Mouse (Mus musculus): ENCODE results near the gene Uap1. TPM values are rescaled to one million over a fixed set of nuclear protein-coding genes. Genes with fewer than 3 reads are reported as not detected.
"Not testable (repeated sequence)": the region's sequence is repeated elsewhere in the genome, so short reads cannot be mapped to it uniquely, and the experiment has no call there.

The Uap1 gene
- total RNA-seq, 1 experiment from 2014 or later, result 91.7 TPM

DNA sequence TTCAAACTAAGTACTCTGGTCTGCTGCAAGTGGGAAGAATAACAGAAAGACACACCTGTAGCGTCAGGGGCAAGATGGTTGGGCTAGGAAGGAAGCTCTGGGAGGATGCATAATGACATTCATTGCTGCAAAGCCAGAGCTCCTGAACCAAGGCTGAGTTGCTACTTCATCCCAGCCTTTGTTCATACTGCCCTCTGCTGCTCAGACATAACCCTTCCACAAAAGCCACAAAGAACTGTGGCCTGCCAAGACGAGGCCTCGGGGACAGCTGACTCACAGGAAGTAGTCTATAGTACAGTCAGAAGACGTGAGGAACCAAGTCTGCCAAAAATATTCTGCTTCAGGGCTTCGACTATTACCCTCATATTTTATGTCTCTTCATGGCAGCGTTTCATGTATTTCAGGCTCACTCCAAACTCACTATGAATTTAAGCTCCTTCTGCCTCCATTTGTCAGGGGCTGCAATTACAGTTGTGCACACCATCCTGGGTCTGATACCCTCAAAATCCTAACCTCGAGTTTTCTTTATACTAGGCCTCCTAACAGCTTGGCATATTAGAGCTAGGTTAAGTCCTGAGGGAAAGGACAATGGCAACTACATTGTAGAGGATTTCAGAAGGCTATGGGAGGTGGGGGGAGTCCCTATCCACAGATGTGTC is 38.3 kb downstream of the Uap1 start:
- peak; percentile 100 for ATAC-seq (replicated peaks; ENCODE audit: low read depth, poor library complexity, severe bottlenecking)

DNA sequence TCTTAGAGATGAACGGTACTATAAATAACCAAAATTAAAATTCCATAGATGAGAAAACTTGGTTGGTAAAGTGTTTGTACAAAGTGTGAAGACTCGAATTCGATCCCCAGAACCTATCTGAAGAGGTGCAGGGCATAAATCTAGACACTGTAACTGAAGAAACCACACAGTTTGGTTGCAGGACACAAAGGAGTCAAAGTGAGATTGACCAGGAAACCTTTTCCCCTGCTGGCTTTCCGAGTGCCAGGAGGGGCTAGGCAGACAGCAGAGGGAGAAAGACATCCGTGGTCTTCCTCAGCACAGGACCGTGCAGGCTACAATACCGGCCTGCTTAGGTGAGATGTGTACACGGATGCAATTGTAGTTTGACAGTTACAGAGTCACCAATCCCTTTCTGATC is 40.5 kb downstream of the Uap1 start:
- ATAC-seq (replicated peaks; ENCODE audit: low read depth, poor library complexity, severe bottlenecking), result no peak

DNA sequence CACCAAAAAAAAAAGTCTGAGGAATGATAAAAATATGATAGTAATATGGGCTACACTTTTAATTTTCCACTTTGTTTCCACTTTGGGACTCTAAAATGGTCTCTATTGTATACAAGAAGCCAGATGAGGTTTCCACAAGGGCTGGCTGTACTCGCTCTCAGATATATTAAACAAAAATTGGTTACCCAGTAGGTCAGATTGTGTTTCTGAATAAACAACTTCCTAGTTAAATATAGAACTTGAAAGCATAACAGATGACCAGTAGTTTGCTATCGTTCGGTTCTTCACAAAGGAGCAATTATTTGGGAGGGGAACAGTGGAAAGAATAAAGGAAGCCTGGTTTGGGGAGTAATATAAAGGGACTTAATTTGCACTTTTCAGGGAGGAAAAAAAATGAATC is 43.8 kb downstream of the Uap1 start:
- ATAC-seq (replicated peaks; ENCODE audit: low read depth, poor library complexity, severe bottlenecking), result no peak

DNA sequence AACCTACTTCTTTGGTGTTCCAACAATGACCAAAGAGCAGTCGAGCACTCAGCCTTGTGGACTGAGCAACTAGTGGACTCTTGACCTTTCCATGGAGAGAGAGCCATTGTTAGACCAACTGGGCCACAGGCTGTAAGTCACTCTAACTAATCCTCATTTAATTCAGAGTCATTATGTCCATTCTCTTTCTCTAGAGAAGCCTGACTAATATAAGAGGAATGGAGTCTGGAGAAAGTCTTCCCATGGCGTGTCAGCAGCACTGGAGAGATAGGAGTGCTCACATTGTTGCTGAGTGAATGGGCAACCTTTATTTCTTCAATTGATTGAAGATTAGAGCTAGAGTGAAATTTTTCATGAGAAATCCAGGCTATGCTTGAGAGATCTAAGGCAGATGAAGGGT is 50.1 kb downstream of the Uap1 start:
- ATAC-seq (replicated peaks; ENCODE audit: low read depth, poor library complexity, severe bottlenecking), result no peak

DNA sequence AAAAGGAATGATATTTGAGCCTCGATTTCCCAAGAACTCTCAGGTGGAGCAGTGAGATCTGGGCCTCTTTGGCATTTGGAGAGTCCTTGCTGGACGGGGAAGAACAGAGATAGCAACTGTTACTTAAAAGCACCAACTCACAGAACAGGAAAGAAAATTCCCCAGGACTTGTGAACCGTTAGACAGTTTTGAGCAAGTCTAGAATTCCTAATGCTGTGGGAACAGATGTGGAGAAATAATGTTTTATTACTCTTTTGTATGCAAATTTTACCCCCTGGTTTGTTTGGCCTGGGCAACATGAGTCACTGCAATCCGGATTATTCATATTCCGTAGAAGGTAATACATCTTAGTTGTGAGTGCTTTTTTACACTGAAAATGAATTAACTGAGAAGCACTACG is 61.1 kb downstream of the Uap1 start:
- ATAC-seq (replicated peaks; ENCODE audit: low read depth, poor library complexity, severe bottlenecking), result no peak

DNA sequence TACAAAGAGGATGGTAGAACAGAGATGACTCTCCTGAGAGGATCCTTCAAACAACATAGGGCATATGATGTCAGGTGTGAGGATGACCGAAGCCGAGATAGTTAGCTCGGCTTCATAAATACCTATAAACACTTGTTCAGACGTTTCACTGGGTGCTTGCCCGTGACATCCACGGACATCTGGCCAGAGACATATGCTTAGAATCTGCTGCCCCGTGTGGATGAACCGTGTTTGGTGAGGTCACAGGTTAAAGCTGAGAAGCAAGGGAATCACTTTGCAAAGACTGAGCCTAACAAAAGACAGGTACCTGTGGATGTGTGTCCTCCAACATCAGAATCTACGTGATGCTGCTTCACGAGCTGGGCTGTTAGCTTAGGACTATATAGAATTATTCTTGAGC is 62.5 kb downstream of the Uap1 start:
- ATAC-seq (replicated peaks; ENCODE audit: low read depth, poor library complexity, severe bottlenecking), result no peak

DNA sequence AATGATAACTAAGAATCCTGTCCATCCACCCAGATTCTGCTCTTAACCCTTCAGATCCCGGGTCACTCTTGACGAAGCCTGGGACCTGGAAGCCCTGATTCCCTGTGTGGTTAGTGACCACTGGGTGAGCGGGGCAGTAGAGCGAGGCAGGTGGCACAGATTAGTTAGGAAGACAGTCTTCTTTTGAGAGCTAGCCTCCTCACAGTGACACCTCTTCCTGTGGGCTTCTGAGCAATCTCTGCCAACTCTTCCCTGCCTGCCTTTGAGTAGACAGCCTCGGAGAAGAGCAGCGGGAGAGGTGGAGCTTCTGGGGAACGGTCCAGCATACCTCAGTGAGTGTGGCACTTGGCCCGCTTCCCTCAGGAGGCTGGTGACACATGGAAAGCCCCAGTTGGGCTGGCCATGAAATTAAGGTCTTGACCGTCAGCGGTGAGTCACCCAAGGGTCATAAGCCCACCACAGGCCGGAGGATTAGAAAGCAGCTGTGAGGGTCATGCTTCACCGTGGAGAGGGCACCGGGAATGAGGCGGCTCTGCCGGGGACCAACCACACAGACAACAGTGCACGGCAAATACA is 63.0 kb downstream of the Uap1 start:
- ATAC-seq (replicated peaks; ENCODE audit: low read depth, poor library complexity, severe bottlenecking), result no peak

DNA sequence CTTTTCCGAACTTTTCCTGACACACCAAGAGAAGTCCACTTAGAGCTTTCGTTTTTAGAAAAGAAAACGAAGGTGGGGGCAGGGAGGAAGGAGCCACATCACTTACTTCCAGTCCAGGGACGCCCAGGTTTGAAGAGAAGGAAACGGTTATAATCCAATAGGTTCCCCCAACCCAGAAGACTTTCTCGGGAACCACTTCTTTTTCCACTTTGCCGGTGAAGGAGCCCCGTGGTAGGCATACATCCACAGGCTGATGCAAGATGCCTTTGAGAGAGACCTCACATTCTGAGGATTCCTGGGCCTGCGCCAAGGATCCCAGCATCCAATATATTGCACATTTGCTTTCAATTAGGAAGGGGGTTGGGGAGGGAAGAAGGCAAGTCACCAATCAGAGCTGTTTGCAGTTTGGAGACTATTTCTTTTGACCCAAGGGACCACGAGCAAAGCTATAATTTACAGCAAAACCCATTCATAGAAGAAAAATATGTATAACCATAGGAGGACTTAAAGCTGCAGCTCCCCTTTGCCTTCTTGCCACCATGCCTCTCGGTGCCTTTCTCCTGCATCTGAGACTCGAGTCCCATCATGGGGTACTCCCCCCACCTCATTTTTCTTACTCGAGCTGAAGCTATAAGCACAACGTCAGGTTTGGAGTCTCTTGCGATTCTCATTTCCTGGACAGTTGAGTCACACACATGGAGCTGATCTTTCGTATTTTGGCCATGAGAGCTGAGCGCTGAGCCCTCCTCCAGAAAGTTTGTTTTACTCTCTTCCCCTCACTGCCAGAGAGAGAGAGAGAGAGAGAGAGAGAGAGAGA is 64.0 kb downstream of the Uap1 start, which contains the start of gene Ddr2:
Gene Ddr2, minus strand, starts transcription at position 247 of the 817 bp plus-strand sequence.
- ATAC-seq (replicated peaks; ENCODE audit: low read depth, poor library complexity, severe bottlenecking), result no peak

DNA sequence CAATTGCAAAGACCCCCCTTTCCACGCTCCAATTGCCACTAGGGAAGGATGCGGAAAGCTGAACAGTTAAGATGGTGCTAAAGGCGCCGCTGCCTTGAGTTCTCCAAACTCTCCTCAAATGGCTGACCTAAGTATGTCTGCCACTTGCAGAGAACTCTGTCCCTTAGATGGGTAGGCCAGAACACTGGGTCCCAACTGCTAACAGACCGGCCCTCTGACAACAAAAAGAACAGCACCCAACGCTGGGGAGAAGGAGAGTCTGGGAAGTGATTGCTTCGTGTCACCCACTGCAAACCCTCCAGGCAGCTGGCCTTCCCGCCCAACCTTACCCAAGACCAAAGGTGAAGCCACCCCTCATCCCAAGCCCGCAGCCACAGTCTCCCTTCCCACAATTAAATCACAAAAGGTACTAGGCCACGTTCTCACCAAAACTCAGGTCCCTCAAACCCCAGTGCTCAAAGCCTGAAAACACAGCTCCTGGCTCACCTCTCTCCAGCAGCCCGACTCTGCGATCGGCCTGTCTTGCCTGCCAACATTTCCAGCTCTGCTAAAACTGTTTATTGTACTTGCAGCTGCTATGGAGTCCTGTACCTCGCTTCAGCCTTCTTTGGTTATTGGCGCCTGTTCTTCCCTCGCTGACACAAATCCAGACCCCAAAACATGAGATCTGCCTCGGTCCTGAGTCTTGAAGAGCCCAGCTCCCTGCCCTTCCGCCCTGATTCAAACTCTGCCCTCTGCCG is 64.8 kb downstream of the Uap1 start:
- no peak for ATAC-seq (replicated peaks; ENCODE audit: low read depth, poor library complexity, severe bottlenecking)

DNA sequence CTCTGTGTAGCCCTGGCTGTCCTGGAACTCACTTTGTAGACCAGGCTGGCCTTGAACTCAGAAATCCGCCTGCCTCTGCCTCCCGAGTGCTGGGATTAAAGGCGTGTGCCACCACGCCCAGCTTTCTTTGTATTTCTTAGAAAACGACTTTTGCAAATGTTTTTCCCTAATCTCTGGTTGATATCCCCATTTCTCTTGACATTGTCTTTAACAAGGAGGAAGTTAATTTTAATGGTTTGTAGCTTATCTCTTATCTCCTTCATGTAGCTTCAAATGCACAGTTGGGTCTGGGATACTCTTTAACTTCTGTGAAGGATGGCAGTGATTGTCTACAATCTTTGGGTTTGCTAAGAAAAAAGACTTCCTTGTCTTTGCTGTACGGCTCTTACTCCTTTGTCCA is 71.9 kb downstream of the Uap1 start:
- ATAC-seq (replicated peaks; ENCODE audit: low read depth, poor library complexity, severe bottlenecking), result not testable (repeated sequence)

Other genes with a start within 250 kb of the Uap1 start
- gene Ccdc190, start 246.3 kb downstream of the Uap1 start, total RNA-seq (2017), result not detected in 2 replicates
- gene Hsd17b7, start 205.7 kb downstream of the Uap1 start, total RNA-seq (2017), result 3.3 and 9.4 TPM in 2 replicates
- not detected in 2 replicates for gene Ddr2, start 64.2 kb downstream of the Uap1 start, total RNA-seq (2017)
- gene Uhmk1, start 40.4 kb upstream of the Uap1 start, total RNA-seq (2017), result 60.8 and 71.6 TPM in 2 replicates
- gene Sh2d1b2, start 57.8 kb upstream of the Uap1 start, total RNA-seq (2017), result not detected in 2 replicates
- 1.3 and 2.5 TPM in 2 replicates for gene Sh2d1b1, start 102.4 kb upstream of the Uap1 start, total RNA-seq (2017)
- 2.9 and 5.0 TPM in 2 replicates for gene Gm7694, start 131.4 kb upstream of the Uap1 start, total RNA-seq (2017)
- gene Spata46, start 133.8 kb upstream of the Uap1 start, total RNA-seq (2017), result not detected in 2 replicates